In genomic region chr11:100528375-100529165, GRCm38 (mm10) we compare ENCODE assay signal across 8 mouse cellular contexts. TPM values are rescaled to one million over a fixed set of nuclear protein-coding genes. Genes with fewer than 3 reads are reported as not detected.
DNase-seq lines count a peak whose midpoint lies in the region; ATAC-seq and TF ChIP-seq lines count a peak whose summit lies in the region.

No protein-coding gene starts in this region.

- no peak for TF ChIP-seq POLR2A in liver, adult 2 months (IDR thresholded peaks at IDR 0.05; ENCODE audit: extremely low read depth, insufficient read depth, low read length)

- peaks cover 25% of the 10 kb centered on the region for H3K4me1 ChIP-seq in liver, adult 2 months (ENCODE audit: control insufficient read depth, insufficient read depth, low read length)
- H3K4me1 ChIP-seq in embryonic facial prominence, embryonic 14.5 days (ENCODE audit: control insufficient read depth, insufficient read depth, low read length) = peaks cover 24% of the 10 kb centered on the region
- H3K4me1 ChIP-seq in hindbrain, postnatal 0 days (ENCODE audit: insufficient read depth, low read length) = peaks cover 28% of the 10 kb centered on the region
- peaks cover 34% of the 10 kb centered on the region for H3K4me1 ChIP-seq in neural tube, embryonic 12.5 days

- 9% methylated on average over 19 of the region's 19 CpGs for WGBS in liver, adult 2 months
- WGBS in embryonic facial prominence, embryonic 14.5 days = 22% methylated on average over 19 of the region's 19 CpGs
- WGBS in hindbrain, postnatal 0 days = 24% methylated on average over 19 of the region's 19 CpGs
- 28% methylated on average over 19 of the region's 19 CpGs for WGBS in neural tube, embryonic 12.5 days

- no peak for TF ChIP-seq CTCF in liver, adult 2 months (IDR thresholded peaks at IDR 0.05; ENCODE audit: low read depth, low read length)
- no peak for TF ChIP-seq CTCF in hindbrain, postnatal 0 days (IDR thresholded peaks at IDR 0.05; ENCODE audit: low read depth)

- no peaks in the 10 kb centered on the region for H3K9me3 ChIP-seq in embryonic facial prominence, embryonic 14.5 days (ENCODE audit: control insufficient read depth, low read length)
- H3K9me3 ChIP-seq in hindbrain, postnatal 0 days (ENCODE audit: low read length) = no peaks in the 10 kb centered on the region
- H3K9me3 ChIP-seq in neural tube, embryonic 12.5 days = no peaks in the 10 kb centered on the region

- H3K27me3 ChIP-seq in liver, adult 2 months (ENCODE audit: control insufficient read depth, insufficient read depth, low read length) = no peaks in the 10 kb centered on the region
- no peaks in the 10 kb centered on the region for H3K27me3 ChIP-seq in embryonic facial prominence, embryonic 14.5 days (replicated peaks; ENCODE audit: control insufficient read depth, insufficient read depth, low read length)
- no peaks in the 10 kb centered on the region for H3K27me3 ChIP-seq in hindbrain, postnatal 0 days (ENCODE audit: insufficient read depth, low read length)
- H3K27me3 ChIP-seq in neural tube, embryonic 12.5 days (replicated peaks) = no peaks in the 10 kb centered on the region

- H3K4me2 ChIP-seq in embryonic facial prominence, embryonic 14.5 days (ENCODE audit: low read depth, low read length) = peak overlapping the region; percentile 82
- H3K4me2 ChIP-seq in hindbrain, postnatal 0 days (ENCODE audit: low read depth, low read length) = peak overlapping the region; percentile 93
- H3K4me2 ChIP-seq in neural tube, embryonic 12.5 days (replicated peaks) = peak overlapping the region; percentile 71

- ATAC-seq in embryonic facial prominence, embryonic 14.5 days (ENCODE audit: low read depth) = peak; percentile 9; the same call in 1 of the 2 replicates
- ATAC-seq in hindbrain, postnatal 0 days = no peak
- ATAC-seq in neural tube, embryonic 12.5 days (ENCODE audit: low FRiP score, low read depth) = no peak

- H3K9ac ChIP-seq in liver, adult 2 months (ENCODE audit: low read depth, low read length) = peak overlapping the region; percentile 61
- peak overlapping the region; percentile 73 for H3K9ac ChIP-seq in embryonic facial prominence, embryonic 14.5 days (ENCODE audit: low read depth, low read length)
- H3K9ac ChIP-seq in hindbrain, postnatal 0 days (replicated peaks; ENCODE audit: low read length) = peak overlapping the region; percentile 79
- peak overlapping the region; percentile 89 for H3K9ac ChIP-seq in neural tube, embryonic 12.5 days

- 0 out of 2 replicates have a peak, but pooled peaks cover 2% of the 10 kb centered on the region for H3K36me3 ChIP-seq in liver, adult 2 months (ENCODE audit: control insufficient read depth, insufficient read depth, low read length)
- H3K36me3 ChIP-seq in embryonic facial prominence, embryonic 14.5 days (ENCODE audit: control insufficient read depth, insufficient read depth, low read length) = peaks cover 6% of the 10 kb centered on the region
- peaks cover 5% of the 10 kb centered on the region; the same call in 1 of the 2 replicates for H3K36me3 ChIP-seq in hindbrain, postnatal 0 days (ENCODE audit: insufficient read depth, low read length)
- peaks cover 10% of the 10 kb centered on the region for H3K36me3 ChIP-seq in neural tube, embryonic 12.5 days

- DNase-seq in liver, adult 2 months (ENCODE audit: extremely low read depth, low read depth, low spot score) = peak; percentile 90
- no peak for DNase-seq in liver
- DNase-seq in embryonic facial prominence, embryonic 14.5 days (ENCODE audit: low spot score) = no peak
- no peak for DNase-seq in hindbrain, postnatal 0 days (ENCODE audit: low spot score)
- DNase-seq in ovary, adult 18-20 months (ENCODE audit: low spot score) = no peak
- no peak for DNase-seq in spleen, postnatal 10 days (ENCODE audit: low spot score in 2 of 2)
- DNase-seq in thymus, postnatal 36 days = no peak

- peak overlapping the region; percentile 45 for H3K4me3 ChIP-seq in liver, adult 2 months (ENCODE audit: insufficient read depth, low read depth, low read length)
- H3K4me3 ChIP-seq in embryonic facial prominence, embryonic 14.5 days (ENCODE audit: low read depth, low read length) = peak overlapping the region; percentile 62
- H3K4me3 ChIP-seq in hindbrain, postnatal 0 days (ENCODE audit: low read length) = peak overlapping the region; percentile 89
- H3K4me3 ChIP-seq in neural tube, embryonic 12.5 days = peak overlapping the region; percentile 83

- peaks cover 20% of the 10 kb centered on the region; the same call in 1 of the 2 replicates for H3K79me2 ChIP-seq in liver, adult 2 months (ENCODE audit: control insufficient read depth, insufficient read depth, low read length)

- H3K27ac ChIP-seq in liver, adult 2 months (replicated peaks; ENCODE audit: insufficient read depth, low read depth, low read length) = peak overlapping the region; percentile 97
- H3K27ac ChIP-seq in embryonic facial prominence, embryonic 14.5 days (replicated peaks; ENCODE audit: low read depth, low read length) = peak overlapping the region; percentile 56
- peak overlapping the region; percentile 88 for H3K27ac ChIP-seq in hindbrain, postnatal 0 days
- peak overlapping the region; percentile 68; the same call in 1 of the 2 replicates for H3K27ac ChIP-seq in neural tube, embryonic 12.5 days

RNA-seq across cellular contexts. Expression of gene Acly, which starts 0.8 kb away (rescaled TPM):
- 205 and 272 TPM in 2 replicates for total RNA-seq in liver, adult 2 months (2014; rRNA removed)
- 118 and 124 TPM in 2 replicates for polyA plus RNA-seq in liver, adult 2 months (2012; rRNA removed)
- polyA plus RNA-seq in embryonic facial prominence, embryonic 14.5 days (2014; fragmentation: Nextera tagmentation; extraction: Ambion mirVana) = 114 and 148 TPM in 2 replicates
- 229 and 235 TPM in 2 replicates for total RNA-seq in hindbrain, postnatal 0 days (2014; rRNA removed)
- polyA plus RNA-seq in hindbrain, postnatal 0 days (2015; fragmentation: Nextera tagmentation; extraction: Ambion mirVana) = 130 and 135 TPM in 2 replicates
- polyA plus RNA-seq in neural tube, embryonic 12.5 days (2016; fragmentation: Nextera tagmentation; extraction: Ambion mirVana) = 356 and 377 TPM in 2 replicates

RNA-seq across cellular contexts. Expression of gene Ttc25, which starts 16.8 kb away (rescaled TPM):
- total RNA-seq in liver, adult 2 months (2014; rRNA removed) = 0.28 and 0.40 TPM in 2 replicates
- polyA plus RNA-seq in liver, adult 2 months (2012; rRNA removed) = 0.04 and 0.05 TPM in 2 replicates
- polyA plus RNA-seq in embryonic facial prominence, embryonic 14.5 days (2014; fragmentation: Nextera tagmentation; extraction: Ambion mirVana) = 1.4 and 2.4 TPM in 2 replicates
- total RNA-seq in hindbrain, postnatal 0 days (2014; rRNA removed) = 1.5 and 2.4 TPM in 2 replicates
- 1.8 and 2.0 TPM in 2 replicates for polyA plus RNA-seq in hindbrain, postnatal 0 days (2015; fragmentation: Nextera tagmentation; extraction: Ambion mirVana)
- polyA plus RNA-seq in neural tube, embryonic 12.5 days (2016; fragmentation: Nextera tagmentation; extraction: Ambion mirVana) = 1.5 and 1.6 TPM in 2 replicates

RNA-seq across cellular contexts. Expression of gene Cnp, which starts 46.1 kb away (rescaled TPM):
- 10.1 and 11.6 TPM in 2 replicates for total RNA-seq in liver, adult 2 months (2014; rRNA removed)
- polyA plus RNA-seq in liver, adult 2 months (2012; rRNA removed) = 11.0 and 17.3 TPM in 2 replicates
- polyA plus RNA-seq in embryonic facial prominence, embryonic 14.5 days (2014; fragmentation: Nextera tagmentation; extraction: Ambion mirVana) = 33.6 and 37.3 TPM in 2 replicates
- 95.3 and 125 TPM in 2 replicates for total RNA-seq in hindbrain, postnatal 0 days (2014; rRNA removed)
- polyA plus RNA-seq in hindbrain, postnatal 0 days (2015; fragmentation: Nextera tagmentation; extraction: Ambion mirVana) = 121 and 146 TPM in 2 replicates
- polyA plus RNA-seq in neural tube, embryonic 12.5 days (2016; fragmentation: Nextera tagmentation; extraction: Ambion mirVana) = 33.2 and 33.6 TPM in 2 replicates

RNA-seq across cellular contexts. Expression of gene Klhl11, which starts 56.0 kb away (rescaled TPM):
- total RNA-seq in liver, adult 2 months (2014; rRNA removed) = 6.9 and 7.6 TPM in 2 replicates
- 1.1 and 1.6 TPM in 2 replicates for polyA plus RNA-seq in liver, adult 2 months (2012; rRNA removed)
- 11.7 and 11.9 TPM in 2 replicates for polyA plus RNA-seq in embryonic facial prominence, embryonic 14.5 days (2014; fragmentation: Nextera tagmentation; extraction: Ambion mirVana)
- 50.3 and 56.5 TPM in 2 replicates for total RNA-seq in hindbrain, postnatal 0 days (2014; rRNA removed)
- 10.4 and 10.7 TPM in 2 replicates for polyA plus RNA-seq in hindbrain, postnatal 0 days (2015; fragmentation: Nextera tagmentation; extraction: Ambion mirVana)
- 12.3 and 12.4 TPM in 2 replicates for polyA plus RNA-seq in neural tube, embryonic 12.5 days (2016; fragmentation: Nextera tagmentation; extraction: Ambion mirVana)
